Mouse (Mus musculus) hindbrain, postnatal 0 days (tissue): Measurements from ENCODE around the gene Cyp3a25. TPM values are rescaled to one million over a fixed set of nuclear protein-coding genes. Genes with fewer than 3 reads are reported as not detected.
"Not testable (repeated sequence)": the region's sequence is repeated elsewhere in the genome, so short reads cannot be mapped to it uniquely, and the experiment has no call there.

Experiments used
- ATAC-seq: fragments of 200-750 bp; cut with Nextera tagmentation; 2 replicates; pipeline ENCODE4 v1.8.0; 2017; ENCODE audit warnings: mild to moderate bottlenecking, moderate TSS enrichment, moderate library complexity
- DNase-seq: peaks from one replicate; pipeline ENCODE4 v3.0.0-alpha.2; 2015; ENCODE audit warnings: low spot score
- H3K27ac ChIP-seq: fragments of 300-500 bp; sonication (generic); 2 replicates; pipeline ENCODE4 v1.5.1; 2014; ENCODE audit warnings: mild to moderate bottlenecking
- H3K27me3 ChIP-seq: fragments of 300-500 bp; sonication (generic); 2 replicates; pipeline ENCODE4 v1.6.1; 2014; ENCODE audit warnings: low read length, mixed read lengths; ENCODE audit not compliant: insufficient read depth
- H3K36me3 ChIP-seq: fragments of 300-500 bp; sonication (generic); 2 replicates; pipeline ENCODE4 v1.6.1; 2014; ENCODE audit warnings: low read length, mixed read lengths; ENCODE audit not compliant: insufficient read depth
- H3K4me1 ChIP-seq: fragments of 300-500 bp; sonication (generic); 2 replicates; pipeline ENCODE4 v1.6.1; 2014; ENCODE audit warnings: antibody characterized with exemption, low read length, mixed read lengths; ENCODE audit not compliant: insufficient read depth
- H3K4me2 ChIP-seq: fragments of 300-500 bp; sonication (generic); 2 replicates; pipeline ENCODE4 v1.6.1; 2014; ENCODE audit warnings: low read depth, mild to moderate bottlenecking, low read length, moderate library complexity, mixed read lengths
- H3K4me3 ChIP-seq: fragments of 300-500 bp; sonication (generic); 2 replicates; pipeline ENCODE4 v1.5.1; 2014; ENCODE audit warnings: low read length
- H3K9ac ChIP-seq: fragments of 300-500 bp; sonication (generic); replicated peaks from 2 replicates; pipeline ENCODE4 v1.6.1; 2014; ENCODE audit warnings: mild to moderate bottlenecking, low read length, moderate library complexity, mixed read lengths
- H3K9me3 ChIP-seq: fragments of 300-500 bp; sonication (generic); 2 replicates; pipeline ENCODE4 v1.6.1; 2016; ENCODE audit warnings: low read length, mixed read lengths
- CTCF ChIP-seq: IDR thresholded peaks from 2 replicates; pipeline ENCODE4 v1.5.1; 2016; ENCODE audit warnings: antibody characterized with exemption, control low read depth, low read depth
- WGBS: fragments of 180-500 bp; shearing (Covaris S2); extraction: QIAGEN DNeasy Blood & Tissue Kit; methylation state at CpG from one replicate; pipeline ENCODE4 v1.1.7; 2014; 5-methylcytosine and 5-hydroxymethylcytosine counted together
- polyA plus RNA-seq: library from polyadenylated mRNA; unstranded; fragments of >200 nt; fragmentation: Nextera tagmentation; extraction: Ambion mirVana; gene quantifications from 2 replicates; pipeline ENCODE4 v1.2.1, GENCODE M21; 2015
- total RNA-seq: library from RNA; depleted of rRNA; stranded (reverse); fragments of >200 nt; gene quantifications from 2 replicates; pipeline ENCODE4 v1.2.3, GENCODE M21; 2014; rRNA removed

Gene Cyp3a25
- total RNA-seq (not detected in 2 replicates), polyA plus RNA-seq (not detected in 2 replicates)

GRCm38 (mm10) chr5:146009509-146009908, at the start of gene Cyp3a25:
Cyp3a25 (minus strand) TSS chr5:146009618.
- H3K9me3 ChIP-seq, H3K4me2 ChIP-seq, H3K36me3 ChIP-seq, H3K4me1 ChIP-seq, H3K27ac ChIP-seq, H3K9ac ChIP-seq, ATAC-seq, H3K4me3 ChIP-seq, DNase-seq, H3K27me3 ChIP-seq: not testable (repeated sequence)
- 65% methylated on average over 1 of the region's 1 CpGs for WGBS

- H3K4me3 ChIP-seq = no peak overlapping the region
- no peak overlapping the region for H3K27ac ChIP-seq
- H3K4me2 ChIP-seq = no peak overlapping the region
- ATAC-seq (no peak), DNase-seq (no peak)
- no peaks in the 10 kb centered on the region for H3K4me1 ChIP-seq
- peaks cover 7% of the 10 kb centered on the region; the same call in 1 of the 2 replicates for H3K9me3 ChIP-seq
- H3K27me3 ChIP-seq = no peaks in the 10 kb centered on the region
- no peak for TF ChIP-seq CTCF
- WGBS = 49% methylated on average over 4 of the region's 4 CpGs
- H3K36me3 ChIP-seq = no peaks in the 10 kb centered on the region
- H3K9ac ChIP-seq = no peak overlapping the region
Measured at GRCm38 (mm10) chr5:146021136-146021535, 11.7 kb upstream of the Cyp3a25 start.

- DNase-seq = no peak
- Histone ChIP-seq H3K4me1 (no peaks in the 10 kb centered on the region), H3K9ac (no peak overlapping the region), H3K4me3 (no peak overlapping the region), H3K4me2 (no peak overlapping the region), H3K9me3 (peaks cover 9% of the 10 kb centered on the region; the same call in 1 of the 2 replicates), H3K27ac (no peak overlapping the region), H3K36me3 (no peaks in the 10 kb centered on the region), H3K27me3 (no peaks in the 10 kb centered on the region)
- no peak for ATAC-seq
- WGBS = 75% methylated on average over 5 of the region's 5 CpGs
- no peak for TF ChIP-seq CTCF
Measured at GRCm38 (mm10) chr5:146018275-146018674, 8.9 kb upstream of the Cyp3a25 start.

- WGBS = 77% methylated on average over 1 of the region's 1 CpGs
- TF ChIP-seq CTCF = no peak
Measured at GRCm38 (mm10) chr5:146011251-146011650, 1.8 kb upstream of the Cyp3a25 start.

GRCm38 (mm10) chr5:145967080-145967479, 42.3 kb downstream of the Cyp3a25 start:
- no peak overlapping the region for H3K9ac ChIP-seq
- ATAC-seq = no peak

More at GRCm38 (mm10) chr5:146011251-146011650, 1.8 kb upstream of the Cyp3a25 start:
- H3K9me3 ChIP-seq = 0 out of 2 replicates have a peak, but pooled peaks cover 5% of the 10 kb centered on the region
- H3K4me1 ChIP-seq = no peaks in the 10 kb centered on the region
- no peaks in the 10 kb centered on the region for H3K27me3 ChIP-seq
- H3K4me2 ChIP-seq = no peak overlapping the region
- H3K36me3 ChIP-seq = no peaks in the 10 kb centered on the region
- no peak for ATAC-seq
- no peak overlapping the region for H3K4me3 ChIP-seq
- H3K27ac ChIP-seq = no peak overlapping the region
- DNase-seq = no peak
- H3K9ac ChIP-seq = no peak overlapping the region

More at GRCm38 (mm10) chr5:145967080-145967479, 42.3 kb downstream of the Cyp3a25 start:
- no peaks in the 10 kb centered on the region for H3K27me3 ChIP-seq
- H3K27ac ChIP-seq = no peak overlapping the region
- peaks cover 12% of the 10 kb centered on the region; the same call in 1 of the 2 replicates for H3K9me3 ChIP-seq
- no peak for DNase-seq
- H3K4me1 ChIP-seq = no peaks in the 10 kb centered on the region
- no peak overlapping the region for H3K4me3 ChIP-seq
- H3K4me2 ChIP-seq = no peak overlapping the region
- TF ChIP-seq CTCF = no peak
- no peaks in the 10 kb centered on the region for H3K36me3 ChIP-seq

Other genes starting within 250 kb of the Cyp3a25 start
- not detected in 2 replicates for gene Cyp3a44, start 203.7 kb downstream of the Cyp3a25 start, total RNA-seq
- not detected in 2 replicates for gene Cyp3a44, start 203.7 kb downstream of the Cyp3a25 start, polyA plus RNA-seq
- gene Cyp3a11, start 129.7 kb downstream of the Cyp3a25 start, total RNA-seq = not detected in 2 replicates
- not detected in 2 replicates for gene Cyp3a11, start 129.7 kb downstream of the Cyp3a25 start, polyA plus RNA-seq
- not detected in 2 replicates for gene Cyp3a59, start 69.6 kb upstream of the Cyp3a25 start, total RNA-seq
- not detected in 2 replicates for gene Cyp3a59, start 69.6 kb upstream of the Cyp3a25 start, polyA plus RNA-seq
- not detected in 2 replicates for gene Gm5565, start 150.9 kb upstream of the Cyp3a25 start, total RNA-seq
- gene Gm5565, start 150.9 kb upstream of the Cyp3a25 start, polyA plus RNA-seq = not detected in 2 replicates
- not detected in 2 replicates for gene Gm6309, start 161.1 kb upstream of the Cyp3a25 start, total RNA-seq
- not detected in 2 replicates for gene Gm6309, start 161.1 kb upstream of the Cyp3a25 start, polyA plus RNA-seq
- gene 1700001J03Rik, start 175.7 kb upstream of the Cyp3a25 start, total RNA-seq = not detected in 2 replicates
- gene 1700001J03Rik, start 175.7 kb upstream of the Cyp3a25 start, polyA plus RNA-seq = not detected in 2 replicates
- 5.5 and 14.6 TPM in 2 replicates for gene Rnf6, start 211.9 kb upstream of the Cyp3a25 start, total RNA-seq
- gene Rnf6, start 211.9 kb upstream of the Cyp3a25 start, polyA plus RNA-seq = 27.9 and 28.3 TPM in 2 replicates
- gene Cdk8, start 221.6 kb upstream of the Cyp3a25 start, total RNA-seq = 33.8 and 36.0 TPM in 2 replicates
- 13.2 and 14.4 TPM in 2 replicates for gene Cdk8, start 221.6 kb upstream of the Cyp3a25 start, polyA plus RNA-seq